In the genomic region with DNA sequence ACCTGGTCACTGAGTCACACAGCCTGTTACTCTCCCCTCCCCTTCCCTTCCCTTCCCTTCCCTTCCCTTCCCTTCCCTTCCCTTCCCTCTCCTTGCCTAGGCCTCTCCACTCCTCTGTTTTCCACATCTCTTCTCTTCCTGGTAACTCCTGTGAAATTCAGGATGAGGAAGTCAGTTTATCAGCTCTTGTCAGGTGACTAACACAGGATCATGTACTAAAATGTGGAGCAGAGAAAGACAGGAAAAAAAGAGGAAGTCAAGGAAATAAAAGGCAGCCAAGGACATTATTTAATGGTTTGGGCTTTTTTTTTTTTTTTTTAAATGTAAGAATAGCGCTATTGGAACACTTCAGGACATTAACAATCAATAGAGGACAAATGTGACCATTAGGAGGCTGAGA, we compare ENCODE assay signal across 18 mouse cellular contexts.
"Had no signal": no experiment of that assay in that cellular context is flagged by ENCODE, and none has a peak within 500 bp of the region (broad histone marks: within the 10 kb centered on the region; RNA-seq: fewer than 3 reads in every experiment).

No protein-coding gene starts in this region.

- H3K36me3 ChIP-seq: limb, embryonic 10.5 days; limb, embryonic 13.5 days; liver, embryonic 12.5 days; liver, embryonic 15.5 days; lung, embryonic 15.5 days had no signal

- H3K27ac ChIP-seq: kidney, postnatal 0 days; limb, embryonic 10.5 days; limb, embryonic 13.5 days; liver, embryonic 12.5 days; liver, embryonic 15.5 days; lung, embryonic 15.5 days had no signal

- H3K9me3 ChIP-seq: limb, embryonic 10.5 days; limb, embryonic 13.5 days; liver, embryonic 12.5 days; liver, embryonic 15.5 days; lung, embryonic 15.5 days had no signal

- DNase-seq: kidney, adult 2 months; kidney, postnatal 25 days; layer of hippocampus, postnatal 36 days; liver; lung, adult 18-20 months; lung, postnatal 14 days; lung, postnatal 4 days; midbrain, embryonic 14.5 days; right cerebral cortex, postnatal 14 days; right cerebral cortex, postnatal 4 days; thymus, postnatal 25 days had no signal

- H3K4me2 ChIP-seq: limb, embryonic 13.5 days; liver, embryonic 12.5 days; liver, embryonic 15.5 days; lung, embryonic 15.5 days; midbrain, embryonic 11.5 days had no signal

- H3K27me3 ChIP-seq: limb, embryonic 13.5 days; liver, embryonic 12.5 days; liver, embryonic 15.5 days; lung, embryonic 15.5 days had no signal

- H3K4me1 ChIP-seq: lung, embryonic 15.5 days had no signal

- H3K9ac ChIP-seq: limb, embryonic 13.5 days; liver, embryonic 12.5 days; liver, embryonic 15.5 days; lung, embryonic 15.5 days had no signal

- ATAC-seq: liver, embryonic 12.5 days had no signal

- H3K4me3 ChIP-seq: limb, embryonic 10.5 days; limb, embryonic 13.5 days; liver, embryonic 12.5 days; liver, embryonic 15.5 days; lung, embryonic 15.5 days had no signal
